Mouse (Mus musculus): ENCODE measurements around the gene Npc2.

GRCm38 (mm10) chr12:84748134-84748533 lies 24.8 kb downstream of the Npc2 start:
- TF ChIP-seq CTCF (conservative IDR thresholded peaks at IDR 0.05; ENCODE audit: insufficient read depth, insufficient read length, low read depth, low read length), result no peak
- TF ChIP-seq POLR2A (IDR thresholded peaks at IDR 0.05; ENCODE audit: low read depth, low read length), result no peak
